Mouse (Mus musculus): ENCODE measurements at regions not wholly inside any gene's neighbourhood (a gene's known extent, or its start where the extent isn't known, plus 50 kb on each side); places are given as distances from the start of the nearest gene placed in this dataset.
A peak's percentile ranks its signal among the peaks of the same experiment; 100 is the strongest.

- WGBS = 74% methylated on average over 8 of the region's 8 CpGs
- no peak for DNase-seq (ENCODE audit: low spot score)
- no peak overlapping the region for H3K4me3 ChIP-seq (replicated peaks; ENCODE audit: low read length)
These were observed 283.7 kb downstream of the Ndfip2 start for GRCm38 (mm10) chr14:105542090-105542485.

GRCm38 (mm10) chr14:105532168-105532745 lies 273.9 kb downstream of the Ndfip2 start:
- Histone ChIP-seq H3K9ac (ENCODE audit: low read depth, low read length, severe bottlenecking) (no peak overlapping the region), H3K27me3 (ENCODE audit: control insufficient read depth, insufficient read depth, low read length) (no peaks in the 10 kb centered on the region), H3K27ac (replicated peaks; ENCODE audit: low read depth, low read length) (no peak overlapping the region), H3K36me3 (ENCODE audit: control insufficient read depth, insufficient read depth, low read length) (no peaks in the 10 kb centered on the region), H3K4me3 (replicated peaks; ENCODE audit: low read length) (no peak overlapping the region), H3K9me3 (ENCODE audit: control insufficient read depth, low read length) (no peaks in the 10 kb centered on the region), H3K4me1 (ENCODE audit: control insufficient read depth, insufficient read depth, low read length) (peaks cover 7% of the 10 kb centered on the region), H3K4me2 (replicated peaks; ENCODE audit: low read depth, low read length, severe bottlenecking) (no peak overlapping the region)
- DNase-seq (ENCODE audit: low spot score) (peak; percentile 50), ATAC-seq (ENCODE audit: low FRiP score, low read depth) (no peak)
- 62% methylated on average over 10 of the region's 10 CpGs for whole genome bisulfite sequencing
- TF ChIP-seq POLR2A (IDR thresholded peaks at IDR 0.05; ENCODE audit: borderline replicate concordance, extremely low read depth, insufficient read depth, insufficient read length) = no peak

More at GRCm38 (mm10) chr14:105542090-105542485, 283.7 kb downstream of the Ndfip2 start:
- ATAC-seq (ENCODE audit: low FRiP score, low read depth) = no peak
- Histone ChIP-seq H3K4me2 (replicated peaks; ENCODE audit: low read depth, low read length, severe bottlenecking) (no peak overlapping the region), H3K27me3 (ENCODE audit: control insufficient read depth, insufficient read depth, low read length) (no peaks in the 10 kb centered on the region), H3K4me1 (ENCODE audit: control insufficient read depth, insufficient read depth, low read length) (no peaks in the 10 kb centered on the region), H3K36me3 (ENCODE audit: control insufficient read depth, insufficient read depth, low read length) (no peaks in the 10 kb centered on the region), H3K9me3 (ENCODE audit: control insufficient read depth, low read length) (no peaks in the 10 kb centered on the region), H3K9ac (ENCODE audit: low read depth, low read length, severe bottlenecking) (no peak overlapping the region), H3K27ac (replicated peaks; ENCODE audit: low read depth, low read length) (no peak overlapping the region)
- TF ChIP-seq POLR2A (IDR thresholded peaks at IDR 0.05; ENCODE audit: borderline replicate concordance, extremely low read depth, insufficient read depth, insufficient read length) = no peak

GRCm38 (mm10) chr14:105528107-105528506 lies 269.7 kb downstream of the Ndfip2 start:
- Histone ChIP-seq H3K36me3 (ENCODE audit: control insufficient read depth, insufficient read depth, low read length) (no peaks in the 10 kb centered on the region), H3K9ac (ENCODE audit: low read depth, low read length, severe bottlenecking) (no peak overlapping the region), H3K27me3 (ENCODE audit: control insufficient read depth, insufficient read depth, low read length) (no peaks in the 10 kb centered on the region), H3K4me2 (replicated peaks; ENCODE audit: low read depth, low read length, severe bottlenecking) (no peak overlapping the region), H3K27ac (replicated peaks; ENCODE audit: low read depth, low read length) (peak overlapping the region; percentile 43; the same call in 1 of the 2 replicates), H3K4me3 (replicated peaks; ENCODE audit: low read length) (no peak overlapping the region), H3K9me3 (ENCODE audit: control insufficient read depth, low read length) (no peaks in the 10 kb centered on the region), H3K4me1 (ENCODE audit: control insufficient read depth, insufficient read depth, low read length) (peaks cover 7% of the 10 kb centered on the region)
- 36% methylated on average over 6 of the region's 6 CpGs for WGBS
- DNase-seq (ENCODE audit: low spot score) (peak; percentile 67), ATAC-seq (ENCODE audit: low FRiP score, low read depth) (peak; percentile 47)
- no peak for TF ChIP-seq POLR2A (IDR thresholded peaks at IDR 0.05; ENCODE audit: borderline replicate concordance, extremely low read depth, insufficient read depth, insufficient read length)

GRCm38 (mm10) chr14:105523849-105524248 lies 265.5 kb downstream of the Ndfip2 start:
- no peak overlapping the region for H3K9ac ChIP-seq (ENCODE audit: low read depth, low read length, severe bottlenecking)
- no peak for ATAC-seq (ENCODE audit: low FRiP score, low read depth)
- no peak for DNase-seq (ENCODE audit: low spot score)
- TF ChIP-seq POLR2A (IDR thresholded peaks at IDR 0.05; ENCODE audit: borderline replicate concordance, extremely low read depth, insufficient read depth, insufficient read length) = no peak
- H3K27me3 ChIP-seq (ENCODE audit: control insufficient read depth, insufficient read depth, low read length) = no peaks in the 10 kb centered on the region
- 91% methylated on average over 4 of the region's 4 CpGs for WGBS
- H3K4me3 ChIP-seq (replicated peaks; ENCODE audit: low read length) = no peak overlapping the region
- no peak overlapping the region for H3K4me2 ChIP-seq (replicated peaks; ENCODE audit: low read depth, low read length, severe bottlenecking)
- no peak overlapping the region for H3K27ac ChIP-seq (replicated peaks; ENCODE audit: low read depth, low read length)
- peaks cover 7% of the 10 kb centered on the region for H3K4me1 ChIP-seq (ENCODE audit: control insufficient read depth, insufficient read depth, low read length)
- H3K36me3 ChIP-seq (ENCODE audit: control insufficient read depth, insufficient read depth, low read length) = no peaks in the 10 kb centered on the region
- no peaks in the 10 kb centered on the region for H3K9me3 ChIP-seq (ENCODE audit: control insufficient read depth, low read length)

GRCm38 (mm10) chr14:105522279-105522678 lies 263.9 kb downstream of the Ndfip2 start:
- Histone ChIP-seq H3K9ac (ENCODE audit: low read depth, low read length, severe bottlenecking) (no peak overlapping the region), H3K4me3 (replicated peaks; ENCODE audit: low read length) (no peak overlapping the region), H3K36me3 (ENCODE audit: control insufficient read depth, insufficient read depth, low read length) (no peaks in the 10 kb centered on the region), H3K27ac (replicated peaks; ENCODE audit: low read depth, low read length) (no peak overlapping the region), H3K4me1 (ENCODE audit: control insufficient read depth, insufficient read depth, low read length) (no peaks in the 10 kb centered on the region), H3K27me3 (ENCODE audit: control insufficient read depth, insufficient read depth, low read length) (no peaks in the 10 kb centered on the region), H3K4me2 (replicated peaks; ENCODE audit: low read depth, low read length, severe bottlenecking) (no peak overlapping the region), H3K9me3 (ENCODE audit: control insufficient read depth, low read length) (no peaks in the 10 kb centered on the region)
- DNase-seq (ENCODE audit: low spot score) (no peak), ATAC-seq (ENCODE audit: low FRiP score, low read depth) (no peak)
- WGBS = 53% methylated on average over 1 of the region's 1 CpGs
- no peak for TF ChIP-seq POLR2A (IDR thresholded peaks at IDR 0.05; ENCODE audit: borderline replicate concordance, extremely low read depth, insufficient read depth, insufficient read length)
